Mouse (Mus musculus): ENCODE results near the gene Pdzd7. TPM values are rescaled to one million over a fixed set of nuclear protein-coding genes. Genes with fewer than 3 reads are reported as not detected.

Gene Pdzd7
- polyA plus RNA-seq, 1 experiment from 2014 or later = 0.80 TPM

DNA sequence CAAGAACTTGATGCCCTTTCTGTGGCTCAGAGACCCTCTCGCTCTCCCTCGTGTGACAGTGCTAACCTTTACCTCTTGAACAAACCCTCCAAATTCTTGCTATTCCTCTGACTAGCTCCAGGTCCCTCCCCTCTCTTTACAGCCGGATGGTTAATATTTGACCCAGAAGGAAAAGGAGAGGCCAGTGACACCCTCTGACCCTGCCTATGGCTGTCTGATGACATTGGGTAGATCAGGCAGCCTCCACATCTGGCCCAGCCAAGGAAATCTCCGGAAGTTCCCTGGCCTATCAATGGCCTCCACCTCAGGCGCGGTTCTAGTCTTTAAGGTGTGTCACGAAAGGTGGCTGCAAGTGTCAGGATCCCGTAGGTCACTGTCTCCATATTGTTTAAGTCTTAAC, 54.5 kb downstream of the Pdzd7 start:
- Histone ChIP-seq H3K27ac (0 out of 2 replicates have a peak overlapping the region, but pooled peaks have one; percentile 28), H3K4me3 (replicated peaks; ENCODE audit: low read depth, low read length) (no peak overlapping the region), H3K9ac (ENCODE audit: low read depth, low read length) (no peak overlapping the region), H3K9me3 (replicated peaks; ENCODE audit: low read length) (no peaks in the 10 kb centered on the region), H3K4me2 (ENCODE audit: low read length) (no peak overlapping the region), H3K27me3 (ENCODE audit: insufficient read depth, low read length) (no peaks in the 10 kb centered on the region), H3K4me1 (replicated peaks; ENCODE audit: insufficient read depth, low read length) (0 out of 2 replicates have a peak, but pooled peaks cover 17% of the 10 kb centered on the region), H3K36me3 (ENCODE audit: insufficient read depth, low read length) (0 out of 2 replicates have a peak, but pooled peaks cover 3% of the 10 kb centered on the region)
- 68% methylated on average over 8 of the region's 8 CpGs for WGBS
- TF ChIP-seq CTCF (IDR thresholded peaks at IDR 0.05; ENCODE audit: low read depth) = no peak
- DNase-seq (ENCODE audit: low spot score) (peak; percentile 38), ATAC-seq (replicated peaks; ENCODE audit: low FRiP score, low read depth) (0 out of 2 replicates have a peak, but pooled peaks have one; percentile 27)

GRCm38 (mm10) chr19:44989567-44990495, 55.7 kb downstream of the Pdzd7 start:
- 0 out of 2 replicates have a peak, but pooled peaks cover 3% of the 10 kb centered on the region for H3K36me3 ChIP-seq (ENCODE audit: insufficient read depth, low read length)
- peak overlapping the region; percentile 64 for H3K4me3 ChIP-seq (replicated peaks; ENCODE audit: low read depth, low read length)
- H3K9ac ChIP-seq (ENCODE audit: low read depth, low read length) = peak overlapping the region; percentile 73
- peak overlapping the region; percentile 97 for H3K4me2 ChIP-seq (ENCODE audit: low read length)
- no peaks in the 10 kb centered on the region for H3K9me3 ChIP-seq (replicated peaks; ENCODE audit: low read length)
- peak overlapping the region; percentile 44; the same call in 1 of the 2 replicates for H3K27ac ChIP-seq
- no peak for TF ChIP-seq CTCF (IDR thresholded peaks at IDR 0.05; ENCODE audit: low read depth)
- 0 out of 2 replicates have a peak, but pooled peaks cover 17% of the 10 kb centered on the region for H3K4me1 ChIP-seq (replicated peaks; ENCODE audit: insufficient read depth, low read length)
- DNase-seq (ENCODE audit: low spot score) (peak; percentile 46), ATAC-seq (replicated peaks; ENCODE audit: low FRiP score, low read depth) (0 out of 2 replicates have a peak, but pooled peaks have one; percentile 7)
- 6% methylated on average over 22 of the region's 22 CpGs for WGBS
- no peaks in the 10 kb centered on the region for H3K27me3 ChIP-seq (ENCODE audit: insufficient read depth, low read length)

- under 1% methylated on average over 52 of the region's 58 CpGs for WGBS
- no peaks in the 10 kb centered on the region for H3K27me3 ChIP-seq (ENCODE audit: insufficient read depth, low read length)
- peak within 1 kb of the TSS; percentile 97 for H3K4me2 ChIP-seq (ENCODE audit: low read length)
- DNase-seq (ENCODE audit: low spot score) (peak; percentile 54), ATAC-seq (replicated peaks; ENCODE audit: low FRiP score, low read depth) (peak; percentile 35)
- TF ChIP-seq CTCF (IDR thresholded peaks at IDR 0.05; ENCODE audit: low read depth) = peak; percentile 52
- H3K4me1 ChIP-seq (replicated peaks; ENCODE audit: insufficient read depth, low read length) = 0 out of 2 replicates have a peak, but pooled peaks cover 17% of the 10 kb centered on the region
- no peaks in the 10 kb centered on the region for H3K9me3 ChIP-seq (replicated peaks; ENCODE audit: low read length)
- peak within 1 kb of the TSS; percentile 64 for H3K4me3 ChIP-seq (replicated peaks; ENCODE audit: low read depth, low read length)
- H3K36me3 ChIP-seq (ENCODE audit: insufficient read depth, low read length) = 0 out of 2 replicates have a peak, but pooled peaks cover under 1% of the 10 kb centered on the region
- peak within 1 kb of the TSS; percentile 73 for H3K9ac ChIP-seq (ENCODE audit: low read depth, low read length)
- peak within 1 kb of the TSS; percentile 44; the same call in 1 of the 2 replicates for H3K27ac ChIP-seq
Measured at GRCm38 (mm10) chr19:44988831-44989566, 56.5 kb downstream of the Pdzd7 start, which contains the start of gene Sema4g. Gene Sema4g, plus strand, starts transcription at chr19:44989101.

- H3K9me3 ChIP-seq (replicated peaks; ENCODE audit: low read length) = no peaks in the 10 kb centered on the region
- peak overlapping the region; percentile 97 for H3K4me2 ChIP-seq (ENCODE audit: low read length)
- H3K4me1 ChIP-seq (replicated peaks; ENCODE audit: insufficient read depth, low read length) = 0 out of 2 replicates have a peak, but pooled peaks cover 17% of the 10 kb centered on the region
- ATAC-seq (replicated peaks; ENCODE audit: low FRiP score, low read depth) (no peak), DNase-seq (ENCODE audit: low spot score) (no peak)
- H3K4me3 ChIP-seq (replicated peaks; ENCODE audit: low read depth, low read length) = peak overlapping the region; percentile 64
- no peaks in the 10 kb centered on the region for H3K27me3 ChIP-seq (ENCODE audit: insufficient read depth, low read length)
- H3K9ac ChIP-seq (ENCODE audit: low read depth, low read length) = 0 out of 2 replicates have a peak overlapping the region, but pooled peaks have one; percentile 73
- no peak for TF ChIP-seq CTCF (IDR thresholded peaks at IDR 0.05; ENCODE audit: low read depth)
- WGBS = 26% methylated on average over 9 of the region's 9 CpGs
- no peak overlapping the region for H3K27ac ChIP-seq
- H3K36me3 ChIP-seq (ENCODE audit: insufficient read depth, low read length) = no peaks in the 10 kb centered on the region
Measured at GRCm38 (mm10) chr19:44988321-44988720, 57.2 kb downstream of the Pdzd7 start.

DNA sequence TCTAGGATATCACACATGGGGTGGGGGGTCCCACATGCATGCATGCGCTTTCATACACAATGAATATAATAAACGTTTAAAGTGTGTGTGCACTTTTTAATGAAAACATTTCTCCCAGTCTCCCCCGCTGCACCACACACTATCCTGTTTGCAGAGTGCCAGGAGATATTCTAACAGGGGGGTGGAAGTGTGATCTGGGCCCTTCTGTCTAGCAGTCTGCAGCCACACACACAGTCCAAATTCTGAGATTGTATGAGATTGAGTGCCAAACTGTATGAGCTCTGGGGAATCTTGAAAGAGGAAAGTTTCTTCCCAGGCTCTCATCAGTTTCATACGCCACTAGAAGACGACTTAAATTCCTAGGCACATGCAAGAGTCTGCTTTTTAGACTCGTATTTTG, 57.7 kb downstream of the Pdzd7 start:
- H3K9ac ChIP-seq (ENCODE audit: low read depth, low read length) = no peak overlapping the region
- DNase-seq (ENCODE audit: low spot score) = no peak
- H3K27ac ChIP-seq = no peak overlapping the region
- 0 out of 2 replicates have a peak, but pooled peaks cover 17% of the 10 kb centered on the region for H3K4me1 ChIP-seq (replicated peaks; ENCODE audit: insufficient read depth, low read length)
- TF ChIP-seq CTCF (IDR thresholded peaks at IDR 0.05; ENCODE audit: low read depth) = no peak
- no peak for ATAC-seq (replicated peaks; ENCODE audit: low FRiP score, low read depth)
- H3K4me3 ChIP-seq (replicated peaks; ENCODE audit: low read depth, low read length) = no peak overlapping the region
- H3K4me2 ChIP-seq (ENCODE audit: low read length) = no peak overlapping the region
- WGBS = 59% methylated on average over 6 of the region's 6 CpGs
- no peaks in the 10 kb centered on the region for H3K27me3 ChIP-seq (ENCODE audit: insufficient read depth, low read length)
- no peaks in the 10 kb centered on the region for H3K36me3 ChIP-seq (ENCODE audit: insufficient read depth, low read length)
- no peaks in the 10 kb centered on the region for H3K9me3 ChIP-seq (replicated peaks; ENCODE audit: low read length)

DNA sequence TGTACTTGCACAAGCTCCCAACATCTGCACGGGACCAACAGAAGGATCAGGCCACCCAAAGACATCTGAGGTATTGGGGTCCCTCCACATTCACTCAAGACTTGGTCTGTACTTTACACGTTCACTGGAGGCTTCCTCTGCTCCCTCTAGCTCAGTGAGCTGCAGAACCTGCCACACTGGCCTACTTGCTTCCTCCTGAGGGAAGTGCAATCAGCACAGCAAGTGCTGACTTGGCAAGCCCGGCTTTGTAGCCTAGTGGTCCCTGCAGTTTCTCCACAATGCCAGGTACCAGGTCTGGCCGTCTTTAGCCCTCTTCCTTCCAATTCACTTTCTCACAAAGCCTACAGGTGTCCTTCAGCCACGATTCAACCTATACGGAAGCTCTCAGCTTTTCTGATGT, 58.5 kb downstream of the Pdzd7 start:
- Histone ChIP-seq H3K4me2 (ENCODE audit: low read length) (no peak overlapping the region), H3K9ac (ENCODE audit: low read depth, low read length) (no peak overlapping the region), H3K27ac (no peak overlapping the region), H3K27me3 (ENCODE audit: insufficient read depth, low read length) (no peaks in the 10 kb centered on the region), H3K9me3 (replicated peaks; ENCODE audit: low read length) (no peaks in the 10 kb centered on the region), H3K4me3 (replicated peaks; ENCODE audit: low read depth, low read length) (no peak overlapping the region), H3K4me1 (replicated peaks; ENCODE audit: insufficient read depth, low read length) (0 out of 2 replicates have a peak, but pooled peaks cover 13% of the 10 kb centered on the region), H3K36me3 (ENCODE audit: insufficient read depth, low read length) (no peaks in the 10 kb centered on the region)
- TF ChIP-seq CTCF (IDR thresholded peaks at IDR 0.05; ENCODE audit: low read depth) = no peak
- 75% methylated on average over 6 of the region's 6 CpGs for WGBS
- ATAC-seq (replicated peaks; ENCODE audit: low FRiP score, low read depth) = no peak
- DNase-seq (ENCODE audit: low spot score) = no peak
